Mouse (Mus musculus) myocyte (in vitro differentiated cells): Measurements from ENCODE around the gene Itpr1. TPM values are rescaled to one million over a fixed set of nuclear protein-coding genes. Genes with fewer than 3 reads are reported as not detected.

ENCODE experiments used
- H3K27me3 ChIP-seq: one replicate; pipeline ENCODE4 v1.6.1; 2011; ENCODE audit not compliant: control insufficient read depth, insufficient read depth, insufficient read length
- H3K36me3 ChIP-seq: one replicate; pipeline ENCODE4 v1.6.1; 2011; ENCODE audit not compliant: control insufficient read depth, insufficient read depth
- H3K4me2 ChIP-seq: one replicate; pipeline ENCODE4 v1.6.1; 2011; ENCODE audit warnings: low read depth, control low read depth
- H3K4me3 ChIP-seq: one replicate; pipeline ENCODE4 v1.5.1; 2011; ENCODE audit warnings: mild to moderate bottlenecking, control low read depth, moderate library complexity
- H3K79me2 ChIP-seq: one replicate; pipeline ENCODE4 v1.6.1; 2011; ENCODE audit not compliant: control insufficient read depth, insufficient read depth
- H3ac ChIP-seq: one replicate; pipeline ENCODE4 v1.6.1; 2011; ENCODE audit not compliant: control insufficient read depth, insufficient read length
- CEBPB ChIP-seq: IDR thresholded peaks from 2 replicates; pipeline ENCODE4 v1.6.1; 2011; ENCODE audit warnings: mild to moderate bottlenecking, moderate library complexity; ENCODE audit not compliant: poor library complexity, insufficient read depth, severe bottlenecking
- E2F4 ChIP-seq: IDR thresholded peaks from one replicate; pipeline ENCODE4 v1.6.1; 2011; ENCODE audit warnings: mild to moderate bottlenecking, control low read depth, moderate library complexity; ENCODE audit not compliant: insufficient read depth
- MAX ChIP-seq: IDR thresholded peaks from one replicate; pipeline ENCODE4 v1.6.1; 2011; ENCODE audit warnings: low read depth, mild to moderate bottlenecking, control low read depth
- MYOD1 ChIP-seq, 3 experiments: IDR thresholded peaks; one replicate each; pipeline ENCODE4 v1.6.1; 2011; ENCODE audit warnings: control low read depth in 2 of 3, low read depth in 2 of 3, mild to moderate bottlenecking in 2 of 3, moderate library complexity in 1 of 3; ENCODE audit not compliant: insufficient read length in 2 of 3, control insufficient read depth in 1 of 3
- MYOG ChIP-seq, 3 experiments: IDR thresholded peaks; one replicate each; pipeline ENCODE4 v1.6.1; 2011; ENCODE audit warnings: control low read depth in 2 of 3, low read depth in 2 of 3, mild to moderate bottlenecking in 2 of 3; ENCODE audit not compliant: insufficient read length in 2 of 3, control insufficient read depth in 1 of 3, insufficient read depth in 1 of 3
- POLR2A ChIP-seq: IDR thresholded peaks from one replicate; pipeline ENCODE4 v1.6.1; 2011; ENCODE audit warnings: low read depth, mild to moderate bottlenecking, control low read depth, moderate library complexity; ENCODE audit not compliant: insufficient read length
- POLR2AphosphoS2 ChIP-seq: IDR thresholded peaks from one replicate; pipeline ENCODE4 v1.6.1; 2011; ENCODE audit warnings: low read depth, control low read depth; ENCODE audit not compliant: insufficient read length
- REST ChIP-seq: IDR thresholded peaks from one replicate; pipeline ENCODE4 v1.6.1; 2011; ENCODE audit warnings: mild to moderate bottlenecking, control low read depth, moderate library complexity; ENCODE audit not compliant: insufficient read depth, insufficient read length
- SRF ChIP-seq: IDR thresholded peaks from one replicate; pipeline ENCODE4 v1.6.1; 2011; ENCODE audit warnings: low read depth; ENCODE audit not compliant: control insufficient read depth, insufficient read length
- TCF12 ChIP-seq: IDR thresholded peaks from one replicate; pipeline ENCODE4 v1.6.1; 2011; ENCODE audit warnings: mild to moderate bottlenecking, control low read depth; ENCODE audit not compliant: poor library complexity, insufficient read depth, severe bottlenecking
- TCF3 ChIP-seq: IDR thresholded peaks from one replicate; pipeline ENCODE4 v1.6.1; 2011; ENCODE audit warnings: low read depth, control low read depth; ENCODE audit not compliant: insufficient read length
- USF1 ChIP-seq: IDR thresholded peaks from one replicate; pipeline ENCODE4 v1.6.1; 2011; ENCODE audit warnings: low read depth, mild to moderate bottlenecking, control low read depth, moderate library complexity
- polyA plus RNA-seq: library from polyadenylated mRNA; unstranded; fragments of >200 nt; fragmentation: generic; extraction: Trizol; gene quantifications from one replicate; pipeline ENCODE4 v1.2.1, GENCODE M21; 2012; ENCODE audit warnings: missing spikeins

Gene Itpr1
- polyA plus RNA-seq, 1 experiment = 3.1 TPM

- H3ac ChIP-seq = no peak overlapping the region
- TF ChIP-seq TCF12 (no peak), MYOG (IDR thresholded peaks at IDR 0.05; ENCODE audit: control insufficient read depth in 1 of 3, insufficient read depth in 1 of 3, insufficient read length in 2 of 3, low read depth in 2 of 3) (no peak), SRF (no peak), USF1 (no peak), REST (no peak), E2F4 (no peak), CEBPB (no peak), POLR2A (no peak), MAX (no peak), POLR2AphosphoS2 (no peak), TCF3 (no peak), MYOD1 (IDR thresholded peaks at IDR 0.05; ENCODE audit: control insufficient read depth in 1 of 3, insufficient read length in 2 of 3, low read depth in 2 of 3) (no peak)
- no peaks in the 10 kb centered on the region for H3K36me3 ChIP-seq
- no peak overlapping the region for H3K4me2 ChIP-seq
- no peak overlapping the region for H3K4me3 ChIP-seq
- H3K79me2 ChIP-seq = no peaks in the 10 kb centered on the region
- no peaks in the 10 kb centered on the region for H3K27me3 ChIP-seq
Observed at GRCm38 (mm10) chr6:108236411-108236921, 23.6 kb downstream of the Itpr1 start.

GRCm38 (mm10) chr6:108236996-108237395 lies 24.1 kb downstream of the Itpr1 start:
- H3ac ChIP-seq = no peak overlapping the region
- no peak overlapping the region for H3K4me2 ChIP-seq
- H3K79me2 ChIP-seq = no peaks in the 10 kb centered on the region
- TF ChIP-seq TCF3 = no peak
- TF ChIP-seq MAX = no peak
- TF ChIP-seq MYOD1 (IDR thresholded peaks at IDR 0.05; ENCODE audit: control insufficient read depth in 1 of 3, insufficient read length in 2 of 3, low read depth in 2 of 3) = no peak
- TF ChIP-seq REST = no peak
- TF ChIP-seq E2F4 = no peak
- no peak for TF ChIP-seq POLR2A
- no peak for TF ChIP-seq POLR2AphosphoS2
- TF ChIP-seq USF1 = no peak
- no peak for TF ChIP-seq TCF12
- TF ChIP-seq MYOG (IDR thresholded peaks at IDR 0.05; ENCODE audit: control insufficient read depth in 1 of 3, insufficient read depth in 1 of 3, insufficient read length in 2 of 3, low read depth in 2 of 3) = no peak
- TF ChIP-seq SRF = no peak
- no peak for TF ChIP-seq CEBPB
- no peak overlapping the region for H3K4me3 ChIP-seq
- no peaks in the 10 kb centered on the region for H3K36me3 ChIP-seq
- H3K27me3 ChIP-seq = no peaks in the 10 kb centered on the region

GRCm38 (mm10) chr6:108237585-108237984 lies 24.7 kb downstream of the Itpr1 start:
- Histone ChIP-seq H3K27me3 (no peaks in the 10 kb centered on the region), H3K36me3 (no peaks in the 10 kb centered on the region), H3K4me2 (no peak overlapping the region), H3K4me3 (no peak overlapping the region), H3ac (no peak overlapping the region), H3K79me2 (no peaks in the 10 kb centered on the region)
- no peak for TF ChIP-seq MYOG (IDR thresholded peaks at IDR 0.05; ENCODE audit: control insufficient read depth in 1 of 3, insufficient read depth in 1 of 3, insufficient read length in 2 of 3, low read depth in 2 of 3)
- no peak for TF ChIP-seq SRF
- TF ChIP-seq REST = no peak
- TF ChIP-seq MAX = no peak
- no peak for TF ChIP-seq USF1
- TF ChIP-seq POLR2A = no peak
- no peak for TF ChIP-seq CEBPB
- TF ChIP-seq POLR2AphosphoS2 = no peak
- no peak for TF ChIP-seq TCF3
- TF ChIP-seq MYOD1 (IDR thresholded peaks at IDR 0.05; ENCODE audit: control insufficient read depth in 1 of 3, insufficient read length in 2 of 3, low read depth in 2 of 3) = no peak
- no peak for TF ChIP-seq TCF12
- no peak for TF ChIP-seq E2F4

GRCm38 (mm10) chr6:108238011-108238410 lies 25.1 kb downstream of the Itpr1 start:
- H3K27me3 ChIP-seq = no peaks in the 10 kb centered on the region
- no peaks in the 10 kb centered on the region for H3K36me3 ChIP-seq
- H3K79me2 ChIP-seq = no peaks in the 10 kb centered on the region
- no peak for TF ChIP-seq MAX
- no peak for TF ChIP-seq TCF12
- TF ChIP-seq USF1 = no peak
- TF ChIP-seq MYOD1 (IDR thresholded peaks at IDR 0.05; ENCODE audit: control insufficient read depth in 1 of 3, insufficient read length in 2 of 3, low read depth in 2 of 3) = no peak
- no peak for TF ChIP-seq POLR2AphosphoS2
- H3K4me2 ChIP-seq = no peak overlapping the region
- H3K4me3 ChIP-seq = no peak overlapping the region
- H3ac ChIP-seq = no peak overlapping the region

- H3K79me2 ChIP-seq = no peaks in the 10 kb centered on the region
- no peak overlapping the region for H3K4me2 ChIP-seq
- H3K27me3 ChIP-seq = no peaks in the 10 kb centered on the region
- TF ChIP-seq POLR2A (no peak), E2F4 (no peak), USF1 (no peak), CEBPB (no peak), REST (no peak), MAX (no peak), POLR2AphosphoS2 (no peak)
- no peak overlapping the region for H3K4me3 ChIP-seq
- H3K36me3 ChIP-seq = no peaks in the 10 kb centered on the region
- H3ac ChIP-seq = no peak overlapping the region
Observed at GRCm38 (mm10) chr6:108239056-108239455, 26.2 kb downstream of the Itpr1 start.
